Mouse (Mus musculus) cortical plate, adult 2 months (tissue): ENCODE results near the gene Ddx43.

Source experiments
- CTCF ChIP-seq: fragments of 200-500 bp; IDR thresholded peaks from 2 replicates; pipeline ENCODE4 v1.5.1; 2011; ENCODE audit warnings: mild to moderate bottlenecking, control low read depth, low read length; ENCODE audit not compliant: insufficient read depth; ENCODE audit errors: extremely low read depth
- POLR2A ChIP-seq: fragments of 200-500 bp; IDR thresholded peaks from 2 replicates; pipeline ENCODE4 v1.6.1; 2011; ENCODE audit warnings: mild to moderate bottlenecking, low read length, control low read depth; ENCODE audit not compliant: insufficient read depth; ENCODE audit errors: extremely low read depth

GRCm38 (mm10) chr9:78439426-78439825, 43.8 kb downstream of the Ddx43 start:
- TF ChIP-seq POLR2A, result no peak
- TF ChIP-seq CTCF, result no peak
